Mouse (Mus musculus) forebrain, postnatal 0 days (tissue): ENCODE measurements around the gene H2-Ob. TPM values are rescaled to one million over a fixed set of nuclear protein-coding genes. Genes with fewer than 3 reads are reported as not detected.

ENCODE experiments used
- ATAC-seq: fragments of 200-750 bp; cut with Nextera tagmentation; 2 replicates; pipeline ENCODE4 v1.8.0; 2017; ENCODE audit warnings: mild to moderate bottlenecking, moderate library complexity
- DNase-seq: peaks from one replicate; pipeline ENCODE4 v3.0.0-alpha.2; 2015
- H3K27ac ChIP-seq: fragments of 300-500 bp; sonication (generic); 2 replicates; pipeline ENCODE4 v1.5.1; 2014; ENCODE audit warnings: low read depth, mild to moderate bottlenecking, antibody characterized with exemption, low read length, moderate library complexity, mixed read lengths
- H3K27me3 ChIP-seq: fragments of 300-500 bp; sonication (generic); 2 replicates; pipeline ENCODE4 v1.6.1; 2014; ENCODE audit warnings: mild to moderate bottlenecking, low read length, mixed read lengths; ENCODE audit not compliant: insufficient read depth
- H3K36me3 ChIP-seq: fragments of 300-500 bp; sonication (generic); 2 replicates; pipeline ENCODE4 v1.6.1; 2014; ENCODE audit warnings: mild to moderate bottlenecking, moderate library complexity; ENCODE audit not compliant: insufficient read depth
- H3K4me1 ChIP-seq: fragments of 300-500 bp; sonication (generic); 2 replicates; pipeline ENCODE4 v1.6.1; 2014; ENCODE audit warnings: antibody characterized with exemption; ENCODE audit not compliant: insufficient read depth
- H3K4me2 ChIP-seq: fragments of 300-500 bp; sonication (generic); 2 replicates; pipeline ENCODE4 v1.6.1; 2014; ENCODE audit warnings: low read depth, mild to moderate bottlenecking, moderate library complexity
- H3K4me3 ChIP-seq: fragments of 300-500 bp; sonication (generic); 2 replicates; pipeline ENCODE4 v1.5.1; 2014; ENCODE audit warnings: low read depth, low read length, mixed read lengths
- H3K9ac ChIP-seq: fragments of 300-500 bp; sonication (generic); 2 replicates; pipeline ENCODE4 v1.6.1; 2014; ENCODE audit warnings: mild to moderate bottlenecking
- H3K9me3 ChIP-seq: fragments of 300-500 bp; sonication (generic); 2 replicates; pipeline ENCODE4 v1.6.1; 2016; ENCODE audit warnings: low read length
- CTCF ChIP-seq: sonication (generic); IDR thresholded peaks from 2 replicates; pipeline ENCODE4 v1.5.1; 2016; ENCODE audit warnings: antibody characterized with exemption, control low read depth, low read depth
- WGBS: fragments of 180-500 bp; shearing (Covaris S2); extraction: QIAGEN DNeasy Blood & Tissue Kit; methylation state at CpG from one replicate; pipeline ENCODE4 v1.1.7; 2014; 5-methylcytosine and 5-hydroxymethylcytosine counted together
- polyA plus RNA-seq: library from polyadenylated mRNA; unstranded; fragments of >200 nt; fragmentation: Nextera tagmentation; extraction: Ambion mirVana; gene quantifications from 2 replicates; pipeline ENCODE4 v1.2.1, GENCODE M21; 2015
- total RNA-seq: library from RNA; depleted of rRNA; stranded (reverse); fragments of >200 nt; gene quantifications from 2 replicates; pipeline ENCODE4 v1.2.3, GENCODE M21; 2014

Gene H2-Ob
- total and polyA plus RNA-seq, 2 experiments from 2014 or later: 0.10 to 0.36 TPM

DNA sequence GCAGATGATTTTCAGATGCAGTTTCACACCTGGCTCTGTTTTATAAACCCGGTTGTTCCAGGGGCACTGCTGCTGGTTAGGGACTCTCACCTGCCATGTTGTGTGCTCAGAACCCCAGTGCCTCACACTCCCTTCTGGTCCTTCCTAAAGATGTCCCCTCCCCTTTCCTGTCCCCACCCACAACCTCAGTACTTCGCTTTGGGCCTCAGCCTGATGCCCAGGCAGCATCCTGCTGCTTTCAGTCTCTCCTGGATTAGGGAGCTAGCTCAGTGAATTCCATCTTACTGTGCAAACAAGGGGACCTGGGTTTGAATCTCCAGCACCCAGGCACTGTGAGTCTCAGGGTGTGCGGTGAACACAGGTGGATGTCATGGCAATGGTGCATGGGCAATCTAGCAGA, 31.2 kb upstream of the H2-Ob start:
- no peaks in the 10 kb centered on the region for H3K36me3 ChIP-seq
- H3K27me3 ChIP-seq: peaks cover 16% of the 10 kb centered on the region; the same call in 1 of the 2 replicates
- ATAC-seq (no peak), DNase-seq (no peak)
- TF ChIP-seq CTCF: no peak
- WGBS: 79% methylated on average over 3 of the region's 3 CpGs
- no peak overlapping the region for H3K4me2 ChIP-seq
- no peak overlapping the region for H3K4me3 ChIP-seq
- no peaks in the 10 kb centered on the region for H3K4me1 ChIP-seq
- no peak overlapping the region for H3K27ac ChIP-seq
- no peak overlapping the region for H3K9ac ChIP-seq
- H3K9me3 ChIP-seq: no peaks in the 10 kb centered on the region

DNA sequence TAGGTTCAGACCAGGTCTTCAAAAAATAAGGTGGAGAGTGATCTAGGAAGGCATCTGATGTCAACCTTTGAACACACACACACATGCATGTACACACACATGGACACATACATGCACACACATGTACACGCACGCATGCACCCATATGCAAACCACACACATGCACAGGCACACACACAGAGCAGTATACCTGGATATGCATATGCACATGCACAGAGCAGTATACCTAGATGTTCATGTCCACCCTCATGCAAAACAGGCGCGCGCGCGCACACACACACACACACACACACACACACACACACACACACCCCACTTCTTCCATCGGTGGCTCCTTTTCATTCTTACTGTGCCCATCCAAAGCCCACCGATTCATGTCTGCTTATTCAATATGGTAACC, 30.8 kb upstream of the H2-Ob start:
- H3K9me3 ChIP-seq: no peaks in the 10 kb centered on the region
- no peaks in the 10 kb centered on the region for H3K36me3 ChIP-seq
- WGBS: 96% methylated on average over 9 of the region's 9 CpGs
- H3K27ac ChIP-seq: no peak overlapping the region
- no peaks in the 10 kb centered on the region for H3K4me1 ChIP-seq
- H3K9ac ChIP-seq: no peak overlapping the region
- no peak overlapping the region for H3K4me3 ChIP-seq
- DNase-seq (no peak), ATAC-seq (no peak)
- TF ChIP-seq CTCF: no peak
- no peak overlapping the region for H3K4me2 ChIP-seq
- peaks cover 17% of the 10 kb centered on the region for H3K27me3 ChIP-seq

DNA sequence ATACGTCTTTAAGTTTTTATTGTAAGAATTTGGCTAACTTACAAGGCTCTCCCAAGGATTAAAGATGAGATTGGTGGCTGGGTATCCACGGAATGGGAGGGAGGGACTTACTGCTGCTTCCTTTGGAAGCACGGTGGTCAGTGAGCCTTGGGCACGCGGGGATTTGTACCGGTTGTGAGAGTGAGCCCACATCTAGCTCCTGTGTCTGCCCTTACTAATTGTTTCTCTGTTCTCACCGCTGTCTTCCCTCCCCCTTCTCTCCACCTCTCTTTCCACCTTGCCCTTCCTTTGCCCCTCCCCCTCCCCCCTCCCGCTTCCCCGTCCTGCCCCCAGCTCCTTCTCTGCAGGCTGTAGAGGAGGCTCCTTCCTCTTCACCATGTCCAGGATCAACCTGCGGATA, 30.3 kb upstream of the H2-Ob start:
- no peaks in the 10 kb centered on the region for H3K36me3 ChIP-seq
- TF ChIP-seq CTCF: no peak
- ATAC-seq (no peak), DNase-seq (no peak)
- H3K9me3 ChIP-seq: no peaks in the 10 kb centered on the region
- H3K27ac ChIP-seq: no peak overlapping the region
- H3K4me1 ChIP-seq: no peaks in the 10 kb centered on the region
- 20% methylated on average over 10 of the region's 10 CpGs for WGBS
- no peak overlapping the region for H3K4me3 ChIP-seq
- no peak overlapping the region for H3K4me2 ChIP-seq
- H3K27me3 ChIP-seq: peaks cover 21% of the 10 kb centered on the region
- H3K9ac ChIP-seq: no peak overlapping the region

DNA sequence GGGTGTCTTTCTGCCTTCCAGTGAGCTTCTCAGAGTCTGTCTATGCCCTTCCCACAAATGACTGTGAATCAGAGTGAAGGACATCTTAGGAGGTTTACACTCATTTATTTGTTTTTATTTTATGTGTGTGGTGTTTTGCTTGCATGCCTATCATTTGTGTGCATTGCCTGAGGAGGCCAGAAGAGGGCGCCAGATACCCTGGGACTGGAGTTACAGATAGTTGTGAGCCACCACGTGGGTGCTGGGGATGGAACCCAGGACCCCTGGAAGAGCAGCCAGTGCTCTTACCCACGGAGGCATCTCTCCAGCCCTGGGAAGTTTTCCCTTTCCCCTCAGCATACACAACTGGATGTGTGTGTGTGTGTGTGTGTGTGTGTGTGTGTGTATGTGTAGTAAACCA, 29.0 kb upstream of the H2-Ob start:
- H3K4me2 ChIP-seq: no peak overlapping the region
- no peaks in the 10 kb centered on the region for H3K9me3 ChIP-seq
- H3K4me3 ChIP-seq: no peak overlapping the region
- H3K27me3 ChIP-seq: peaks cover 26% of the 10 kb centered on the region
- no peak overlapping the region for H3K27ac ChIP-seq
- TF ChIP-seq CTCF: no peak; the same call in 1 of the 2 replicates
- 35% methylated on average over 3 of the region's 3 CpGs for WGBS
- H3K36me3 ChIP-seq: no peaks in the 10 kb centered on the region
- H3K4me1 ChIP-seq: no peaks in the 10 kb centered on the region
- ATAC-seq (no peak), DNase-seq (no peak)
- no peak overlapping the region for H3K9ac ChIP-seq

DNA sequence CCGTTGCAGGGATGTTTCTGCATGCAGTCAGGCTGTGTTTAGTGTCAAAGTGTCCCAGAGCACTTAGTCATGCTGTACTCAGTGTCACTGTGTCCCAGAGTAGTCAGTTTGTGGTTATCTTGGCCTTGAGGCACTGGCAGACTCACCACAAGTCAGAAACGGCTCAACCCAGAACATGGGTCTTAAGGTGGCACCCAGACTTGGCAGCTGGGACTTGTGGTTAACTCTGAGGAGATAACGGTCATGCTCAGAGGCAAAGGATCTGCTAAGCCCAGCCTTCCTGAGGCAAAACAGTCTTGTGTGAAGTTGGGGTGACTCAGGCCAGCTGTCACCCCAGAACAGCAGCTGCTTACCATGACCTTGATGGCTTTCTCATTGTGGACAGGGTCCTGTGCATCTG, 28.1 kb upstream of the H2-Ob start:
- no peak overlapping the region for H3K9ac ChIP-seq
- H3K27ac ChIP-seq: no peak overlapping the region
- H3K27me3 ChIP-seq: peaks cover 23% of the 10 kb centered on the region
- no peaks in the 10 kb centered on the region for H3K36me3 ChIP-seq
- DNase-seq (no peak), ATAC-seq (no peak)
- no peak overlapping the region for H3K4me3 ChIP-seq
- TF ChIP-seq CTCF: no peak
- WGBS: 82% methylated on average over 3 of the region's 3 CpGs
- H3K4me2 ChIP-seq: no peak overlapping the region
- no peaks in the 10 kb centered on the region for H3K9me3 ChIP-seq
- H3K4me1 ChIP-seq: no peaks in the 10 kb centered on the region

DNA sequence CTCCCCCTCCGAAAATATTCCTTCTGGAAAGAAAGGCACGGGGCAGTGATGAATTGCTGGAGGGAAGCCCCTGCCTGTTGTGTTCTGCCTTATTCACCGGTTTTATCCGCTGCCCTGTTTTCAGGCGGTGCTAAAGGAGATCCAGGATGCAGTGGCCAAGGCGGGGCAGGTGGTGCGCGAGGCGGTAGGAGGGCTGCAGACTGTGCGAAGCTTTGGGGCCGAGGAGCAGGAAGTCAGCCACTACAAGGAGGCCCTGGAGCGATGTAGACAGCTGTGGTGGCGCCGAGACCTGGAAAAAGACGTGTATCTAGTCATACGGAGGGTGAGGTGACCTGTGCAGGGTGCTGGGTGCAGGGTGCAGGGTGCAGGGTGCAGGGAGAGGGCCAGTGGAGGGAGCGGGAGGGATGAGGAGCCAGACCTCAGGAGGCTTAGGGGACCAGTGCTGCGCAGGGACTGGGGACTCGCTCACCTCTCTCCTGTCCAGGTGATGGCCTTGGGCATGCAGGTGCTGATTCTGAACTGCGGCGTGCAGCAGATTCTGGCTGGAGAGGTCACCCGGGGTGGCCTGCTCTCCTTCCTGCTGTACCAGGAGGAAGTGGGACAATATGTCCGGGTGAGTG, 26.8 kb upstream of the H2-Ob start:
- no peak for TF ChIP-seq CTCF
- Histone ChIP-seq H3K4me3 (no peak overlapping the region), H3K27ac (no peak overlapping the region), H3K4me2 (no peak overlapping the region), H3K9ac (no peak overlapping the region), H3K36me3 (no peaks in the 10 kb centered on the region), H3K4me1 (no peaks in the 10 kb centered on the region), H3K27me3 (peaks cover 22% of the 10 kb centered on the region), H3K9me3 (no peaks in the 10 kb centered on the region)
- DNase-seq (no peak), ATAC-seq (no peak)
- 13% methylated on average over 23 of the region's 23 CpGs for WGBS

DNA sequence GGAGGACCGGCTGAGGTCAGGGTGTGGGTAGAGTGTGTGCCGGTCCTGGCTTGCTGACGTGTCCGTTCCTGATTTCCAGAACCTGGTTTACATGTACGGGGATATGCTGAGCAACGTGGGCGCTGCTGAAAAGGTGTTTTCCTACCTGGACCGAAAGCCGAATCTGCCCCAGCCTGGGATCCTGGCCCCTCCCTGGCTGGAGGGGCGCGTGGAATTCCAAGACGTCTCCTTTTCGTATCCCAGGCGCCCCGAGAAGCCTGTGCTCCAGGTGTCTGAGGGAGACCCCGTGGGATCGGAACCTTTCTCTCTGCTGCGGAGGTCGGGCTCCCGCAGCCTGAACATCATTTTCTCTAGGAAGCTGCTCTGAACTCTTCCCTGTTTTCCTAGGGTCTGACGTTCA, 24.8 kb upstream of the H2-Ob start:
- DNase-seq (no peak), ATAC-seq (no peak)
- Histone ChIP-seq H3K4me3 (no peak overlapping the region), H3K36me3 (no peaks in the 10 kb centered on the region), H3K27me3 (peaks cover 22% of the 10 kb centered on the region), H3K27ac (no peak overlapping the region), H3K4me1 (no peaks in the 10 kb centered on the region), H3K4me2 (no peak overlapping the region), H3K9ac (no peak overlapping the region), H3K9me3 (no peaks in the 10 kb centered on the region)
- TF ChIP-seq CTCF: no peak
- WGBS: 39% methylated on average over 21 of the region's 21 CpGs
